Comparison of ENCODE assay signal across 36 mouse cellular contexts in the genomic region with DNA sequence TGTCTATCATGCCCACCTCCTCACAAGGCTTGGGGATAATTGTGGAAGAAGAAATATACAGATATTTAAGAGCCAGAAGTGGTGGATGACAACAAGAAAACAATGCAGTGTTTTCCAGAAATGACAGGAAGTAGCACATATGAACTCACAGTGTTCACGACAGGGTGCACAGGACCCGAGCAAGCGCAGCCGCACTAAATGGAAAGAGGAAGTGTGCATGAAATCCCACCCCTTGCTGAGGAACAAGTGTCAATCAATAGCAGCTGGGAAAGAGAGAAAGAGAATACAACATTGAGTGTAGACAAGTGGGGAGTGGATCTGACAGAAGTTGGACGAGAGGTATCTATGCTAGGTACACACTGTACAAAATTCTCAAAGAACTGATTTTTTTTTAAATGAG. TPM values are rescaled to one million over a fixed set of nuclear protein-coding genes. Genes with fewer than 3 reads are reported as not detected.
DNase-seq lines count a peak whose midpoint lies in the region; TF ChIP-seq lines count a peak whose summit lies in the region.
"Had no signal": no experiment of that assay in that cellular context is flagged by ENCODE, and none has a peak within 500 bp of the region (broad histone marks: within the 10 kb centered on the region; RNA-seq: fewer than 3 reads in every experiment).

No protein-coding gene starts in this region.

- H3K27ac ChIP-seq in thymus, adult 2 months (ENCODE audit: control insufficient read depth, insufficient read depth, low read length) = no peak overlapping the region
- no peak overlapping the region for H3K27ac ChIP-seq in left cerebral cortex, adult 2 months
- H3K27ac ChIP-seq: embryonic facial prominence, embryonic 12.5 days; forebrain, embryonic 12.5 days; gastrocnemius, adult 2 months; heart, embryonic 10.5 days; hindbrain, embryonic 10.5 days; hindbrain, postnatal 0 days; limb, embryonic 15.5 days; liver, embryonic 15.5 days; lung, embryonic 15.5 days; macrophage; neural tube, embryonic 15.5 days; stomach, embryonic 15.5 days had no signal

- peak; percentile 10 for DNase-seq in thymus, postnatal 14 days
- DNase-seq in thymus, adult 2 months = no peak
- DNase-seq in c-Kit-positive CD71-negative TER-119-negative erythroid progenitor cells, embryonic 14.5 days (ENCODE audit: low read depth) = peak; percentile 38
- DNase-seq in naive thymus-derived CD4-positive, alpha-beta T cell, adult 2 months (ENCODE audit: low read depth) = peak; percentile 2
- DNase-seq in left cerebral cortex, postnatal 14 days (ENCODE audit: low spot score in 2 of 2) = no peak
- DNase-seq in left cerebral cortex, adult 2 months (ENCODE audit: extremely low spot score in 1 of 2, low spot score in 2 of 2) = no peak
- DNase-seq in layer of hippocampus, adult 9-10 months (ENCODE audit: low spot score) = no peak
- DNase-seq: adrenal gland, postnatal 36 days; cerebellum, adult 11 months; cerebellum, postnatal 10 days; gastrocnemius, adult 2 months; kidney, postnatal 36 days; left cerebral cortex, postnatal 4 days; thymus, adult 18-20 months had no signal

- 17% methylated on average over 5 of the region's 5 CpGs for WGBS in thymus, adult 2 months

- no peak overlapping the region for H3K4me3 ChIP-seq in thymus, adult 2 months (ENCODE audit: control insufficient read depth, insufficient read depth, low read length)
- H3K4me3 ChIP-seq in left cerebral cortex, adult 2 months = no peak overlapping the region
- H3K4me3 ChIP-seq: embryonic facial prominence, embryonic 12.5 days; forebrain, embryonic 12.5 days; gastrocnemius, adult 2 months; heart, embryonic 10.5 days; hindbrain, embryonic 10.5 days; limb, embryonic 15.5 days; liver, embryonic 15.5 days; lung, embryonic 15.5 days; neural tube, embryonic 15.5 days; stomach, embryonic 15.5 days had no signal

- TF ChIP-seq POLR2A in thymus, adult 2 months (IDR thresholded peaks at IDR 0.05; ENCODE audit: control insufficient read depth, extremely low read depth, insufficient read depth, low read length, poor library complexity) = no peak

- H3K36me3 ChIP-seq in thymus, adult 2 months (ENCODE audit: control insufficient read depth, insufficient read depth, low read length) = no peaks in the 10 kb centered on the region
- H3K36me3 ChIP-seq: embryonic facial prominence, embryonic 12.5 days; forebrain, embryonic 12.5 days; heart, embryonic 10.5 days; hindbrain, embryonic 10.5 days; limb, embryonic 15.5 days; liver, embryonic 15.5 days; lung, embryonic 15.5 days; neural tube, embryonic 15.5 days; stomach, embryonic 15.5 days had no signal

- H3K4me1 ChIP-seq in thymus, adult 2 months (replicated peaks; ENCODE audit: control insufficient read depth, insufficient read depth, low read length) = peaks cover 8% of the 10 kb centered on the region
- H3K4me1 ChIP-seq: embryonic facial prominence, embryonic 12.5 days; forebrain, embryonic 12.5 days; limb, embryonic 15.5 days; neural tube, embryonic 15.5 days had no signal

- intact Hi-C loops in left cerebral cortex, postnatal 14 days (cut with DNase I) = no loop called here
- intact Hi-C loops in left cerebral cortex, adult 2 months (cut with DNase I) = no loop called here

- TF ChIP-seq CTCF in thymus, adult 2 months (IDR thresholded peaks at IDR 0.05; ENCODE audit: borderline replicate concordance, control insufficient read depth, extremely low read depth, insufficient read depth, low read length, poor library complexity) = no peak
- TF ChIP-seq CTCF in left cerebral cortex, adult 2 months (IDR thresholded peaks at IDR 0.05) = no peak

- no peaks in the 10 kb centered on the region for H3K27me3 ChIP-seq in thymus, adult 2 months (ENCODE audit: control insufficient read depth, insufficient read depth, low read length)
- H3K27me3 ChIP-seq: embryonic facial prominence, embryonic 12.5 days; forebrain, embryonic 12.5 days; limb, embryonic 15.5 days; liver, embryonic 15.5 days; lung, embryonic 15.5 days; neural tube, embryonic 15.5 days; Patski; stomach, embryonic 15.5 days had no signal

RNA-seq across cellular contexts. Expression of a gene that starts 3.5 kb away (rescaled TPM):
- 0.16 and 0.27 TPM in 2 replicates for polyA plus RNA-seq in thymus, adult 2 months (2012; rRNA removed)
- not detected for total RNA-seq in left cerebral cortex, postnatal 14 days (2021)
- total RNA-seq in left cerebral cortex, adult 2 months (2021) = not detected
- total RNA-seq: gastrocnemius, adult 2 months; hindbrain, postnatal 0 days; layer of hippocampus, adult 8-10 months; left cerebral cortex, postnatal 4 days; midbrain, postnatal 0 days had no signal
- polyA plus RNA-seq: embryonic facial prominence, embryonic 12.5 days; forebrain, embryonic 12.5 days; frontal cortex, adult 2 months; heart, embryonic 10.5 days; hindbrain, embryonic 10.5 days; hindbrain, postnatal 0 days; limb, embryonic 15.5 days; lung, embryonic 15.5 days; macrophage; midbrain, embryonic 11.5 days; midbrain, postnatal 0 days had no signal

RNA-seq across cellular contexts. Expression of a gene that starts 22.6 kb away (rescaled TPM):
- not detected in 2 replicates for polyA plus RNA-seq in thymus, adult 2 months (2012; rRNA removed)
- not detected for total RNA-seq in left cerebral cortex, postnatal 14 days (2021)
- not detected for total RNA-seq in left cerebral cortex, adult 2 months (2021)
- total RNA-seq: adrenal gland, adult 18-20 months; adrenal gland, postnatal 36 days; gastrocnemius, adult 2 months; hindbrain, postnatal 0 days; layer of hippocampus, adult 8-10 months; left cerebral cortex, postnatal 4 days; midbrain, postnatal 0 days had no signal
- polyA plus RNA-seq: embryonic facial prominence, embryonic 12.5 days; forebrain, embryonic 12.5 days; frontal cortex, adult 2 months; gonadal fat pad, adult 2 months; heart, embryonic 10.5 days; heart, embryonic 16.5 days; hindbrain, embryonic 10.5 days; hindbrain, postnatal 0 days; intestine, embryonic 16.5 days; kidney, embryonic 14.5 days; limb, embryonic 15.5 days; liver, embryonic 15.5 days; lung, embryonic 15.5 days; macrophage; midbrain, embryonic 11.5 days; midbrain, postnatal 0 days; neural tube, embryonic 15.5 days; Patski; small intestine, adult 2 months; stomach, embryonic 15.5 days had no signal

RNA-seq across cellular contexts. Expression of a gene that starts 22.9 kb away (rescaled TPM):
- not detected in 2 replicates for polyA plus RNA-seq in thymus, adult 2 months (2012; rRNA removed)
- not detected for total RNA-seq in left cerebral cortex, postnatal 14 days (2021)
- not detected for total RNA-seq in left cerebral cortex, adult 2 months (2021)
- total RNA-seq: adrenal gland, adult 18-20 months; adrenal gland, postnatal 36 days; gastrocnemius, adult 2 months; hindbrain, postnatal 0 days; layer of hippocampus, adult 8-10 months; left cerebral cortex, postnatal 4 days; midbrain, postnatal 0 days had no signal
- polyA plus RNA-seq: embryonic facial prominence, embryonic 12.5 days; forebrain, embryonic 12.5 days; frontal cortex, adult 2 months; gonadal fat pad, adult 2 months; heart, embryonic 10.5 days; heart, embryonic 16.5 days; hindbrain, embryonic 10.5 days; hindbrain, postnatal 0 days; intestine, embryonic 16.5 days; kidney, embryonic 14.5 days; limb, embryonic 15.5 days; liver, embryonic 15.5 days; lung, embryonic 15.5 days; macrophage; midbrain, embryonic 11.5 days; midbrain, postnatal 0 days; neural tube, embryonic 15.5 days; Patski; small intestine, adult 2 months; stomach, embryonic 15.5 days had no signal

RNA-seq across cellular contexts. Expression of a gene that starts 43.8 kb away (rescaled TPM):
- polyA plus RNA-seq in thymus, adult 2 months (2012; rRNA removed) = 0.11 and 0.13 TPM in 2 replicates
- not detected for total RNA-seq in left cerebral cortex, postnatal 14 days (2021)
- not detected for total RNA-seq in left cerebral cortex, adult 2 months (2021)
- total RNA-seq: adrenal gland, adult 18-20 months; adrenal gland, postnatal 36 days; gastrocnemius, adult 2 months; hindbrain, postnatal 0 days; layer of hippocampus, adult 8-10 months; left cerebral cortex, postnatal 4 days; midbrain, postnatal 0 days had no signal
- polyA plus RNA-seq: embryonic facial prominence, embryonic 12.5 days; forebrain, embryonic 12.5 days; frontal cortex, adult 2 months; heart, embryonic 10.5 days; heart, embryonic 16.5 days; hindbrain, embryonic 10.5 days; hindbrain, postnatal 0 days; limb, embryonic 15.5 days; macrophage; midbrain, postnatal 0 days; neural tube, embryonic 15.5 days; small intestine, adult 2 months had no signal

Comparison
In these comparisons a context has a peak if more than half of its experiments do, and no peak if none do; other contexts are left out.
1. DNase-seq: peak in thymus, postnatal 14 days (single experiment), c-Kit-positive CD71-negative TER-119-negative erythroid progenitor cells, embryonic 14.5 days (single experiment) and naive thymus-derived CD4-positive, alpha-beta T cell, adult 2 months (single experiment); none in thymus, adult 2 months (single experiment), left cerebral cortex, postnatal 14 days (0 of 2), left cerebral cortex, adult 2 months (0 of 2) and layer of hippocampus, adult 9-10 months (single experiment).